Mouse (Mus musculus) myocyte (in vitro differentiated cells): ENCODE results near the gene Sec14l1.

Experiments used
- CEBPB ChIP-seq: IDR thresholded peaks from 2 replicates; pipeline ENCODE4 v1.6.1; 2011; ENCODE audit warnings: mild to moderate bottlenecking, moderate library complexity; ENCODE audit not compliant: poor library complexity, insufficient read depth, severe bottlenecking
- E2F4 ChIP-seq: IDR thresholded peaks from one replicate; pipeline ENCODE4 v1.6.1; 2011; ENCODE audit warnings: mild to moderate bottlenecking, control low read depth, moderate library complexity; ENCODE audit not compliant: insufficient read depth
- MAX ChIP-seq: IDR thresholded peaks from one replicate; pipeline ENCODE4 v1.6.1; 2011; ENCODE audit warnings: low read depth, mild to moderate bottlenecking, control low read depth
- MYOD1 ChIP-seq, 3 experiments: IDR thresholded peaks; one replicate each; pipeline ENCODE4 v1.6.1; 2011; ENCODE audit warnings: control low read depth in 2 of 3, low read depth in 2 of 3, mild to moderate bottlenecking in 2 of 3, moderate library complexity in 1 of 3; ENCODE audit not compliant: insufficient read length in 2 of 3, control insufficient read depth in 1 of 3
- MYOG ChIP-seq, 3 experiments: IDR thresholded peaks; one replicate each; pipeline ENCODE4 v1.6.1; 2011; ENCODE audit warnings: control low read depth in 2 of 3, low read depth in 2 of 3, mild to moderate bottlenecking in 2 of 3; ENCODE audit not compliant: insufficient read length in 2 of 3, control insufficient read depth in 1 of 3, insufficient read depth in 1 of 3
- POLR2A ChIP-seq: IDR thresholded peaks from one replicate; pipeline ENCODE4 v1.6.1; 2011; ENCODE audit warnings: low read depth, mild to moderate bottlenecking, control low read depth, moderate library complexity; ENCODE audit not compliant: insufficient read length
- POLR2AphosphoS2 ChIP-seq: IDR thresholded peaks from one replicate; pipeline ENCODE4 v1.6.1; 2011; ENCODE audit warnings: low read depth, control low read depth; ENCODE audit not compliant: insufficient read length
- REST ChIP-seq: IDR thresholded peaks from one replicate; pipeline ENCODE4 v1.6.1; 2011; ENCODE audit warnings: mild to moderate bottlenecking, control low read depth, moderate library complexity; ENCODE audit not compliant: insufficient read depth, insufficient read length
- SRF ChIP-seq: IDR thresholded peaks from one replicate; pipeline ENCODE4 v1.6.1; 2011; ENCODE audit warnings: low read depth; ENCODE audit not compliant: control insufficient read depth, insufficient read length
- TCF12 ChIP-seq: IDR thresholded peaks from one replicate; pipeline ENCODE4 v1.6.1; 2011; ENCODE audit warnings: mild to moderate bottlenecking, control low read depth; ENCODE audit not compliant: poor library complexity, insufficient read depth, severe bottlenecking
- TCF3 ChIP-seq: IDR thresholded peaks from one replicate; pipeline ENCODE4 v1.6.1; 2011; ENCODE audit warnings: low read depth, control low read depth; ENCODE audit not compliant: insufficient read length
- USF1 ChIP-seq: IDR thresholded peaks from one replicate; pipeline ENCODE4 v1.6.1; 2011; ENCODE audit warnings: low read depth, mild to moderate bottlenecking, control low read depth, moderate library complexity

- TF ChIP-seq MAX = no peak
- TF ChIP-seq POLR2A = no peak
- no peak for TF ChIP-seq REST
- TF ChIP-seq TCF12 = no peak
- no peak for TF ChIP-seq TCF3
- TF ChIP-seq USF1 = no peak
- no peak for TF ChIP-seq CEBPB
- TF ChIP-seq MYOG (IDR thresholded peaks at IDR 0.05; ENCODE audit: control insufficient read depth in 1 of 3, insufficient read depth in 1 of 3, insufficient read length in 2 of 3, low read depth in 2 of 3) = no peak
- TF ChIP-seq E2F4 = no peak
- no peak for TF ChIP-seq POLR2AphosphoS2
- TF ChIP-seq MYOD1 (IDR thresholded peaks at IDR 0.05; ENCODE audit: control insufficient read depth in 1 of 3, insufficient read length in 2 of 3, low read depth in 2 of 3) = no peak
- no peak for TF ChIP-seq SRF
These were observed 41.8 kb downstream of the Sec14l1 start for GRCm38 (mm10) chr11:117156725-117157124.
